Mouse (Mus musculus): ENCODE data around the gene Fads2. TPM values are rescaled to one million over a fixed set of nuclear protein-coding genes. Genes with fewer than 3 reads are reported as not detected.

Fads2 gene
- polyA plus RNA-seq (2014; fragmentation: Illumina TruSeq; extraction: RNeasy Lipid Tissue Mini Kit (QIAGEN cat#74804)), result 23.0 TPM

GRCm38 (mm10) chr19:10101341-10102053, at the start of gene Fads2:
TSS of gene Fads2 (minus strand) at chr19:10101746.

GRCm38 (mm10) chr19:10041388-10042148, 60.0 kb downstream of the Fads2 start, which contains the start of gene Fads3:
TSS of gene Fads3 (plus strand) at chr19:10041569.

Other genes starting within 250 kb of the Fads2 start
- gene Incenp, start 202.2 kb downstream of the Fads2 start, polyA plus RNA-seq (2014; fragmentation: Illumina TruSeq; extraction: RNeasy Lipid Tissue Mini Kit (QIAGEN cat#74804)), result 15.3 TPM
- 1,110 TPM for gene Fth1, start 121.1 kb downstream of the Fads2 start, polyA plus RNA-seq (2014; fragmentation: Illumina TruSeq; extraction: RNeasy Lipid Tissue Mini Kit (QIAGEN cat#74804))
- 0.71 TPM for gene Best1, start 100.1 kb downstream of the Fads2 start, polyA plus RNA-seq (2014; fragmentation: Illumina TruSeq; extraction: RNeasy Lipid Tissue Mini Kit (QIAGEN cat#74804))
- 2.9 TPM for gene Rab3il1, start 100.1 kb downstream of the Fads2 start, polyA plus RNA-seq (2014; fragmentation: Illumina TruSeq; extraction: RNeasy Lipid Tissue Mini Kit (QIAGEN cat#74804))
- gene Fads3, start 60.2 kb downstream of the Fads2 start, polyA plus RNA-seq (2014; fragmentation: Illumina TruSeq; extraction: RNeasy Lipid Tissue Mini Kit (QIAGEN cat#74804)), result 8.5 TPM
- 116 TPM for gene Fads1, start 81.1 kb upstream of the Fads2 start, polyA plus RNA-seq (2014; fragmentation: Illumina TruSeq; extraction: RNeasy Lipid Tissue Mini Kit (QIAGEN cat#74804))
- 27.8 TPM for gene Tmem258, start 102.3 kb upstream of the Fads2 start, polyA plus RNA-seq (2014; fragmentation: Illumina TruSeq; extraction: RNeasy Lipid Tissue Mini Kit (QIAGEN cat#74804))
- gene Fen1, start 102.4 kb upstream of the Fads2 start, polyA plus RNA-seq (2014; fragmentation: Illumina TruSeq; extraction: RNeasy Lipid Tissue Mini Kit (QIAGEN cat#74804)), result 3.8 TPM
- gene Myrf, start 139.0 kb upstream of the Fads2 start, polyA plus RNA-seq (2014; fragmentation: Illumina TruSeq; extraction: RNeasy Lipid Tissue Mini Kit (QIAGEN cat#74804)), result 2.4 TPM
- not detected for gene Dagla, start 203.1 kb upstream of the Fads2 start, polyA plus RNA-seq (2014; fragmentation: Illumina TruSeq; extraction: RNeasy Lipid Tissue Mini Kit (QIAGEN cat#74804))

Measured in ovary, adult 10 weeks (tissue).